Mouse (Mus musculus): ENCODE measurements around the gene Xxylt1. TPM values are rescaled to one million over a fixed set of nuclear protein-coding genes. Genes with fewer than 3 reads are reported as not detected.

Gene Xxylt1
- polyA plus RNA-seq, 1 experiment = 2.7 TPM

- TF ChIP-seq POLR2A (IDR thresholded peaks at IDR 0.05; ENCODE audit: borderline replicate concordance, control insufficient read depth, low read depth, low read length) (no peak), CTCF (IDR thresholded peaks at IDR 0.05; ENCODE audit: control insufficient read depth, insufficient read depth, low read length) (no peak)
- Histone ChIP-seq H3K4me1 (ENCODE audit: control insufficient read depth, insufficient read depth, low read length) (peaks cover 34% of the 10 kb centered on the region), H3K4me3 (replicated peaks; ENCODE audit: control insufficient read depth, low read depth, low read length) (no peak overlapping the region), H3K27ac (ENCODE audit: control insufficient read depth, insufficient read depth, low read depth, low read length, poor library complexity) (peak overlapping the region; percentile 77)
- 47% methylated on average over 18 of the region's 18 CpGs for WGBS
Measured at GRCm38 (mm10) chr16:30969266-30970064, 111.8 kb downstream of the Xxylt1 start.

- 14% methylated on average over 7 of the region's 7 CpGs for WGBS
- H3K4me3 ChIP-seq (replicated peaks; ENCODE audit: control insufficient read depth, low read depth, low read length) = no peak overlapping the region
- TF ChIP-seq POLR2A (IDR thresholded peaks at IDR 0.05; ENCODE audit: borderline replicate concordance, control insufficient read depth, low read depth, low read length) (no peak), CTCF (IDR thresholded peaks at IDR 0.05; ENCODE audit: control insufficient read depth, insufficient read depth, low read length) (peak; percentile 12; the same call in 1 of the 2 replicates)
- H3K27ac ChIP-seq (ENCODE audit: control insufficient read depth, insufficient read depth, low read depth, low read length, poor library complexity) = peak overlapping the region; percentile 77
- H3K4me1 ChIP-seq (ENCODE audit: control insufficient read depth, insufficient read depth, low read length) = peaks cover 35% of the 10 kb centered on the region
Measured at GRCm38 (mm10) chr16:30968402-30969151, 112.7 kb downstream of the Xxylt1 start.

DNA sequence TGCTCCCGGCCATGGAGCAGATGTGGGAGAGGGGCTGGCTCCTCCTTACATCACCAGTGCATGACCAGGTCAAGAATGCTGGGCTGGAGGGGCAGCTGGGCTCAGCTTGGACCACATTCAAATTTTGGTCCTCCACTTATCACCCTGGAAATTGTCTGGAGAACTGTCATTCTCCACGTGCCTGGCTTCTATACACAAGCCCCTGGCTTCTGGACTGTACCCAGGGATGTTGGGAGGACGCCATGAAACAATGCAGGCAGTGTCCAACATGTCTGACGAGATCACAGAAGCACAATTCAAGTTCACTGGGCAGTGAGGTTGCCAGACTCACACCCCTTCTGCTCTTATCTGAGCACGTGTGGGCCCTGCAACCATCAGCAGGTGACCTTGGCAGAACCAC is 114.5 kb downstream of the Xxylt1 start:
- WGBS = 73% methylated on average over 5 of the region's 5 CpGs
- no peak for TF ChIP-seq CTCF (IDR thresholded peaks at IDR 0.05; ENCODE audit: control insufficient read depth, insufficient read depth, low read length)
- no peak for TF ChIP-seq POLR2A (IDR thresholded peaks at IDR 0.05; ENCODE audit: borderline replicate concordance, control insufficient read depth, low read depth, low read length)
- H3K4me1 ChIP-seq (ENCODE audit: control insufficient read depth, insufficient read depth, low read length) = peaks cover 33% of the 10 kb centered on the region
- H3K4me3 ChIP-seq (replicated peaks; ENCODE audit: control insufficient read depth, low read depth, low read length) = no peak overlapping the region
- no peak overlapping the region for H3K27ac ChIP-seq (ENCODE audit: control insufficient read depth, insufficient read depth, low read depth, low read length, poor library complexity)

- peaks cover 36% of the 10 kb centered on the region for H3K4me1 ChIP-seq (ENCODE audit: control insufficient read depth, insufficient read depth, low read length)
- TF ChIP-seq POLR2A (IDR thresholded peaks at IDR 0.05; ENCODE audit: borderline replicate concordance, control insufficient read depth, low read depth, low read length) (no peak), CTCF (IDR thresholded peaks at IDR 0.05; ENCODE audit: control insufficient read depth, insufficient read depth, low read length) (no peak)
- no peak overlapping the region for H3K4me3 ChIP-seq (replicated peaks; ENCODE audit: control insufficient read depth, low read depth, low read length)
- 86% methylated on average over 7 of the region's 7 CpGs for WGBS
- no peak overlapping the region for H3K27ac ChIP-seq (ENCODE audit: control insufficient read depth, insufficient read depth, low read depth, low read length, poor library complexity)
Measured at GRCm38 (mm10) chr16:30964891-30965290, 116.3 kb downstream of the Xxylt1 start.

DNA sequence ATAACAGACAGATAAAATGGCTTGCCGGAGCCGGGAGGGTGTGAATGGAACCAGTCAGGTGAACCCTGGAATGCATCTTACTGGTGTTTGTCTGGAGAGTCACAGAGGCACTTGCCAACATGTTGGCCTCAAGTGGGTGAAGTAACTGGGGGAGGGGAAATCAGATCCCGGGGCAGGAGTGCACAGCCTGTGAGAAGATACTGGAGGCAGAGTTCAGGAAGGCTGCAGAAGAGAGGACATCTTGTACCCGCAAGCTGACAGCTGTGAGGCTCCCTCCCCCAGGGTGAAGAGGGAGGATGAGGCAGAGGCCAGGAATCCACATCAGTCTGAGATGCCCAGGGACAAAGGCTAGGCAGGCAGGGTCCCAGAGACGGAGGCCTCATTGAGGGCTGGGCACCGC is 116.8 kb downstream of the Xxylt1 start:
- TF ChIP-seq POLR2A (IDR thresholded peaks at IDR 0.05; ENCODE audit: borderline replicate concordance, control insufficient read depth, low read depth, low read length) = no peak
- TF ChIP-seq CTCF (IDR thresholded peaks at IDR 0.05; ENCODE audit: control insufficient read depth, insufficient read depth, low read length) = no peak
- Histone ChIP-seq H3K4me3 (replicated peaks; ENCODE audit: control insufficient read depth, low read depth, low read length) (no peak overlapping the region), H3K27ac (ENCODE audit: control insufficient read depth, insufficient read depth, low read depth, low read length, poor library complexity) (no peak overlapping the region), H3K4me1 (ENCODE audit: control insufficient read depth, insufficient read depth, low read length) (peaks cover 33% of the 10 kb centered on the region)
- 84% methylated on average over 6 of the region's 6 CpGs for WGBS

GRCm38 (mm10) chr16:30962515-30962914 is 118.7 kb downstream of the Xxylt1 start:
- no peak; the same call in 1 of the 2 replicates for TF ChIP-seq CTCF (IDR thresholded peaks at IDR 0.05; ENCODE audit: control insufficient read depth, insufficient read depth, low read length)
- TF ChIP-seq POLR2A (IDR thresholded peaks at IDR 0.05; ENCODE audit: borderline replicate concordance, control insufficient read depth, low read depth, low read length) = no peak
- H3K4me3 ChIP-seq (replicated peaks; ENCODE audit: control insufficient read depth, low read depth, low read length) = no peak overlapping the region
- peaks cover 24% of the 10 kb centered on the region for H3K4me1 ChIP-seq (ENCODE audit: control insufficient read depth, insufficient read depth, low read length)
- peak overlapping the region; percentile 7 for H3K27ac ChIP-seq (ENCODE audit: control insufficient read depth, insufficient read depth, low read depth, low read length, poor library complexity)
- 23% methylated on average over 8 of the region's 8 CpGs for WGBS

- Histone ChIP-seq H3K27ac (ENCODE audit: control insufficient read depth, insufficient read depth, low read depth, low read length, poor library complexity) (peak overlapping the region; percentile 17; the same call in 1 of the 2 replicates), H3K4me1 (ENCODE audit: control insufficient read depth, insufficient read depth, low read length) (peaks cover 22% of the 10 kb centered on the region), H3K4me3 (replicated peaks; ENCODE audit: control insufficient read depth, low read depth, low read length) (no peak overlapping the region)
- TF ChIP-seq CTCF (IDR thresholded peaks at IDR 0.05; ENCODE audit: control insufficient read depth, insufficient read depth, low read length) = no peak
- no peak for TF ChIP-seq POLR2A (IDR thresholded peaks at IDR 0.05; ENCODE audit: borderline replicate concordance, control insufficient read depth, low read depth, low read length)
- 66% methylated on average over 8 of the region's 8 CpGs for WGBS
Measured at GRCm38 (mm10) chr16:30961176-30961575, 120.1 kb downstream of the Xxylt1 start.

- no peak overlapping the region for H3K4me3 ChIP-seq (replicated peaks; ENCODE audit: control insufficient read depth, low read depth, low read length)
- 83% methylated on average over 4 of the region's 4 CpGs for WGBS
- TF ChIP-seq CTCF (IDR thresholded peaks at IDR 0.05; ENCODE audit: control insufficient read depth, insufficient read depth, low read length) (no peak), POLR2A (IDR thresholded peaks at IDR 0.05; ENCODE audit: borderline replicate concordance, control insufficient read depth, low read depth, low read length) (no peak)
- H3K4me1 ChIP-seq (ENCODE audit: control insufficient read depth, insufficient read depth, low read length) = peaks cover 22% of the 10 kb centered on the region
- H3K27ac ChIP-seq (ENCODE audit: control insufficient read depth, insufficient read depth, low read depth, low read length, poor library complexity) = no peak overlapping the region
Measured at GRCm38 (mm10) chr16:30960266-30960665, 121.0 kb downstream of the Xxylt1 start.
